Mouse (Mus musculus): ENCODE data around the gene Fbxl20. TPM values are rescaled to one million over a fixed set of nuclear protein-coding genes. Genes with fewer than 3 reads are reported as not detected.
A peak's percentile ranks its signal among the peaks of the same experiment; 100 is the strongest.

Gene Fbxl20
- total and polyA plus RNA-seq, 2 experiments from 2014 or later, result 11.9 to 20.9 TPM

GRCm38 (mm10) chr11:98075195-98075808 is 74.9 kb downstream of the Fbxl20 start:
- Histone ChIP-seq H3K9me3 (ENCODE audit: low read length) (no peaks in the 10 kb centered on the region), H3K9ac (replicated peaks; ENCODE audit: low read length) (peak overlapping the region; percentile 21; the same call in 1 of the 2 replicates), H3K36me3 (ENCODE audit: insufficient read depth, low read length) (no peaks in the 10 kb centered on the region), H3K4me3 (ENCODE audit: low read length) (no peak overlapping the region), H3K27me3 (ENCODE audit: insufficient read depth, low read length) (no peaks in the 10 kb centered on the region), H3K27ac (no peak overlapping the region), H3K4me2 (ENCODE audit: low read depth, low read length) (no peak overlapping the region), H3K4me1 (ENCODE audit: insufficient read depth, low read length) (no peaks in the 10 kb centered on the region)
- peak; percentile 93 for DNase-seq (ENCODE audit: low spot score)
- ATAC-seq, result peak; percentile 80
- peak; percentile 93 for TF ChIP-seq CTCF (IDR thresholded peaks at IDR 0.05; ENCODE audit: low read depth)
- WGBS, result 18% methylated on average over 13 of the region's 13 CpGs

GRCm38 (mm10) chr11:98073442-98073841 is 76.8 kb downstream of the Fbxl20 start:
- ATAC-seq (no peak), DNase-seq (ENCODE audit: low spot score) (no peak)
- H3K36me3 ChIP-seq (ENCODE audit: insufficient read depth, low read length), result no peaks in the 10 kb centered on the region
- TF ChIP-seq CTCF (IDR thresholded peaks at IDR 0.05; ENCODE audit: low read depth), result no peak
- H3K27ac ChIP-seq, result no peak overlapping the region
- H3K4me1 ChIP-seq (ENCODE audit: insufficient read depth, low read length), result no peaks in the 10 kb centered on the region
- no peak overlapping the region for H3K9ac ChIP-seq (replicated peaks; ENCODE audit: low read length)
- WGBS, result 94% methylated on average over 4 of the region's 4 CpGs
- no peak overlapping the region for H3K4me3 ChIP-seq (ENCODE audit: low read length)
- no peaks in the 10 kb centered on the region for H3K9me3 ChIP-seq (ENCODE audit: low read length)
- no peak overlapping the region for H3K4me2 ChIP-seq (ENCODE audit: low read depth, low read length)
- no peaks in the 10 kb centered on the region for H3K27me3 ChIP-seq (ENCODE audit: insufficient read depth, low read length)

GRCm38 (mm10) chr11:98067255-98067654 is 82.9 kb downstream of the Fbxl20 start:
- Histone ChIP-seq H3K27me3 (ENCODE audit: insufficient read depth, low read length) (no peaks in the 10 kb centered on the region), H3K4me3 (ENCODE audit: low read length) (no peak overlapping the region), H3K9ac (replicated peaks; ENCODE audit: low read length) (no peak overlapping the region), H3K4me2 (ENCODE audit: low read depth, low read length) (no peak overlapping the region), H3K27ac (no peak overlapping the region), H3K4me1 (ENCODE audit: insufficient read depth, low read length) (no peaks in the 10 kb centered on the region), H3K36me3 (ENCODE audit: insufficient read depth, low read length) (no peaks in the 10 kb centered on the region), H3K9me3 (ENCODE audit: low read length) (no peaks in the 10 kb centered on the region)
- ATAC-seq (no peak), DNase-seq (ENCODE audit: low spot score) (no peak)
- WGBS, result 95% methylated on average over 21 of the region's 21 CpGs
- TF ChIP-seq CTCF (IDR thresholded peaks at IDR 0.05; ENCODE audit: low read depth), result no peak

- Histone ChIP-seq H3K27ac (no peak overlapping the region), H3K9me3 (ENCODE audit: low read length) (no peaks in the 10 kb centered on the region), H3K4me2 (ENCODE audit: low read depth, low read length) (no peak overlapping the region), H3K4me3 (ENCODE audit: low read length) (no peak overlapping the region), H3K36me3 (ENCODE audit: insufficient read depth, low read length) (no peaks in the 10 kb centered on the region), H3K9ac (replicated peaks; ENCODE audit: low read length) (no peak overlapping the region), H3K27me3 (ENCODE audit: insufficient read depth, low read length) (no peaks in the 10 kb centered on the region), H3K4me1 (ENCODE audit: insufficient read depth, low read length) (no peaks in the 10 kb centered on the region)
- no peak for ATAC-seq
- 93% methylated on average over 12 of the region's 12 CpGs for WGBS
- TF ChIP-seq CTCF (IDR thresholded peaks at IDR 0.05; ENCODE audit: low read depth), result no peak
- no peak for DNase-seq (ENCODE audit: low spot score)
These were observed 84.0 kb downstream of the Fbxl20 start for GRCm38 (mm10) chr11:98066201-98066600.

GRCm38 (mm10) chr11:98061904-98062562 is 88.2 kb downstream of the Fbxl20 start:
- Histone ChIP-seq H3K36me3 (ENCODE audit: insufficient read depth, low read length) (no peaks in the 10 kb centered on the region), H3K9me3 (ENCODE audit: low read length) (no peaks in the 10 kb centered on the region), H3K4me2 (ENCODE audit: low read depth, low read length) (no peak overlapping the region), H3K27ac (no peak overlapping the region), H3K27me3 (ENCODE audit: insufficient read depth, low read length) (no peaks in the 10 kb centered on the region), H3K4me3 (ENCODE audit: low read length) (no peak overlapping the region), H3K4me1 (ENCODE audit: insufficient read depth, low read length) (peaks cover 8% of the 10 kb centered on the region), H3K9ac (replicated peaks; ENCODE audit: low read length) (no peak overlapping the region)
- ATAC-seq (no peak), DNase-seq (ENCODE audit: low spot score) (peak; percentile 56)
- no peak for TF ChIP-seq CTCF (IDR thresholded peaks at IDR 0.05; ENCODE audit: low read depth)
- 51% methylated on average over 6 of the region's 6 CpGs for WGBS

- Histone ChIP-seq H3K4me3 (ENCODE audit: low read length) (no peak overlapping the region), H3K27ac (no peak overlapping the region), H3K27me3 (ENCODE audit: insufficient read depth, low read length) (no peaks in the 10 kb centered on the region), H3K9ac (replicated peaks; ENCODE audit: low read length) (no peak overlapping the region), H3K36me3 (ENCODE audit: insufficient read depth, low read length) (no peaks in the 10 kb centered on the region), H3K4me2 (ENCODE audit: low read depth, low read length) (no peak overlapping the region), H3K4me1 (ENCODE audit: insufficient read depth, low read length) (peaks cover 8% of the 10 kb centered on the region), H3K9me3 (ENCODE audit: low read length) (no peaks in the 10 kb centered on the region)
- ATAC-seq (no peak), DNase-seq (ENCODE audit: low spot score) (no peak)
- TF ChIP-seq CTCF (IDR thresholded peaks at IDR 0.05; ENCODE audit: low read depth), result no peak
- 82% methylated on average over 3 of the region's 3 CpGs for WGBS
These were observed 88.8 kb downstream of the Fbxl20 start for GRCm38 (mm10) chr11:98061441-98061840.

- no peak for TF ChIP-seq CTCF (IDR thresholded peaks at IDR 0.05; ENCODE audit: low read depth)
- H3K4me2 ChIP-seq (ENCODE audit: low read depth, low read length), result no peak overlapping the region
- peaks cover 8% of the 10 kb centered on the region for H3K4me1 ChIP-seq (ENCODE audit: insufficient read depth, low read length)
- ATAC-seq (no peak), DNase-seq (ENCODE audit: low spot score) (no peak)
- 67% methylated on average over 5 of the region's 5 CpGs for WGBS
- H3K9me3 ChIP-seq (ENCODE audit: low read length), result no peaks in the 10 kb centered on the region
- H3K9ac ChIP-seq (replicated peaks; ENCODE audit: low read length), result no peak overlapping the region
- no peaks in the 10 kb centered on the region for H3K36me3 ChIP-seq (ENCODE audit: insufficient read depth, low read length)
- H3K4me3 ChIP-seq (ENCODE audit: low read length), result no peak overlapping the region
- H3K27me3 ChIP-seq (ENCODE audit: insufficient read depth, low read length), result no peaks in the 10 kb centered on the region
- no peak overlapping the region for H3K27ac ChIP-seq
These were observed 90.0 kb downstream of the Fbxl20 start for GRCm38 (mm10) chr11:98060104-98060692.
